Mouse (Mus musculus): ENCODE data around the gene Lrrc2. TPM values are rescaled to one million over a fixed set of nuclear protein-coding genes. Genes with fewer than 3 reads are reported as not detected.

The Lrrc2 gene
- total RNA-seq, 1 experiment from 2014 or later, result 8.9 TPM

DNA sequence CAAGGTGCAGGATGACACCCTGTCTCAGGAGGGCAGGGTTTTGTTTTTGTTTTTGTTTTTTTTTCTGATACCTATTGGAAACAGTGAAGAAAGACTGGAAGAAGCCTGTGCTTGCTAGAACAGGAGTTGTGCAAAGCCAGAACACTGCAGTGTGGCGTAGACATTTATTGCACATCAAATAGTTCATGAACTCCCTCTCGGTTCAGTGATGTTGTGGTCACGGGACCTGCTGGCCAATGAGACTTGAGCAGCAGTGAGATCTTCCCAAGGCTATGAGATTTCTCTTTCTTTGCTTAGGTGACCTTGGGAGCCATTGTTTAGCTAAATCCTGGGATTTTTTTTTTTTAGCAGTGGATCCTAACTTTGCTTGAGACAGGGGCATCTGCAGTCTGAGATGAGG is 36.7 kb downstream of the Lrrc2 start:
- DNase-seq, result no peak

DNA sequence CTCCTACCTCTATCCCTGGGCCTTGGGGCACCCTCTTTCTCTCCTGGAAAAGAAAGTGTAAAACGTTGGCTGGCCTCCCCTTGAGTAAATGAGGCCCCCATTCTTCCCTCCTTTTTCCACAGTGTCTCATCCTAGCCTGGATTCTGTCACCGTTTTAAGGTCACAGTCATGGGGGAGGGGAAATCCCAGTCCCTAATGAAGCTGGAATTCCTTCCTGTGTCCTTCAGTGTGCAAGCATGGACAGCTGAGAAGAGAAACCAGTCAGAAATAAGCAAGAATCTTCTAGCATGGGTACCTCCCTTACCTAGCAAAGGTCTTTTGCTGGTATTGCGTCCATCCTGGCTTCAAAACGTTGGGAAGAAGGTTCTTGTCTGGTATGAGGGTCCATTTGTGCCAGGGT is 37.8 kb downstream of the Lrrc2 start:
- no peak for DNase-seq

DNA sequence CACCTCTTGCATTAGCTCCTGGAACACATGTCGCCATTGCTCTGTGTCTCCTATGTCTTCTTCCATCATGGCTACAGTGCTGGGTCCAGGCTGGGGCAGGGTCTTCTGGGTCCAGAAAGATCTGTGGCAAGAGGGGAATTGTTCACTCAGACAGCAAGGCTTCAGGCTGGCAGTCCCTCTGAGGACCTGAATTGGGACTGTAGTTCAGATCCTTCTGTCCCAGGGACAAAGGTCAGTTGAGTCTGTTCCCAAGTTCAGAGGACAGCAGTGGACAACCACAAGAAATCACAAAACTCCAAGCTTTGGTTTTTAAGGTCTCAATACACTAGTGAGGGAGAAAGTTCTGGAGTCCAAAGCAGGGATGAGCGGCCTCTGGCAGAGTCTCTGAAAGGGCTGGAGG is 38.2 kb downstream of the Lrrc2 start:
- no peak for DNase-seq

- peak; percentile 19 for DNase-seq
These were observed 38.9 kb downstream of the Lrrc2 start, which contains the start of gene Rtp3 for GRCm38 (mm10) chr9:110990204-110990603. Gene Rtp3, minus strand, starts transcription at chr9:110990583.

DNA sequence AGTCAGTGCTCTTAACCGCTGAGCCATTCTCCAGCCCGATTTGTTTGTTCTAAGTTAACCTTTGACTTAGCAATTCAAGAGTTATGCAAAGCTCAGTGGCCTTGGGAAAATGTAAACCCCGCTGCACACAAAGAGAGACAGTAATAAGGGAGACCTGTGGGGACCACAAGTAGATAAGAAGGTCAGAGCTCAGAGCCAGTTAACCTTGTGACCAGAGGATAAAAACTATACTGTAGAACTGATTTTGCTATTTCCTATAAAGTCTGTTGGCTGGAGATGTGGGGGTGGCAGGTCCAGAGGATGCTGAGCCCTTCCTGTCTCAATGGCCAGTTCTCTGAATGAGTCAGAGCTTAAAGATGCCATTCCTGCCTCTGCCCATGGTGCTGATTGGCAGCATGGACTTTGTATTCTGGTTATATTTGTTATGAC is 42.0 kb downstream of the Lrrc2 start:
- DNase-seq, result no peak

DNA sequence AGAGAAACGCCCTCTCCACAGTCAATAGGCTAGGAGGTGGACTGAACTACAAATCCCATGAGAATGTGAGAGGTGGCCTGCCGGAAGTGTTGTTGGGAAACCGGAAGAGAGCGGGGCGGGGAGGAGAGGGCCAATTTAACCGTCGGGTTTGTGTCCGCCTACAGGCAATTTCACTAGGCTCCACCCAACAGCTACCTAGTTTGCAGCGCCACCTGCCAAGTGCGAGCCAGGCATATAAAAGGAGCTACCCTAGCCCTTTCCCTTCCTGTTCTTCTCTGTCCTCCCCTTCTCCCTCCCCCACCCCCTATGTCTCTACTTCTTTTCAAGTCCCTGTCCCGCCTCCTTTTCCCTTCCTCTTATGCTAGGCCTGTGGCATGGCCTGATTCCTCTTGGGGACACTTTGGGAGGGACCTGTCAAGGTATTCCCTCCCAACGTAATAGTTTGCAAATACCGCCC is 43.4 kb downstream of the Lrrc2 start:
- DNase-seq, result peak; percentile 70

GRCm38 (mm10) chr9:110997245-110997644 is 45.9 kb downstream of the Lrrc2 start:
- DNase-seq, result peak; percentile 70

DNA sequence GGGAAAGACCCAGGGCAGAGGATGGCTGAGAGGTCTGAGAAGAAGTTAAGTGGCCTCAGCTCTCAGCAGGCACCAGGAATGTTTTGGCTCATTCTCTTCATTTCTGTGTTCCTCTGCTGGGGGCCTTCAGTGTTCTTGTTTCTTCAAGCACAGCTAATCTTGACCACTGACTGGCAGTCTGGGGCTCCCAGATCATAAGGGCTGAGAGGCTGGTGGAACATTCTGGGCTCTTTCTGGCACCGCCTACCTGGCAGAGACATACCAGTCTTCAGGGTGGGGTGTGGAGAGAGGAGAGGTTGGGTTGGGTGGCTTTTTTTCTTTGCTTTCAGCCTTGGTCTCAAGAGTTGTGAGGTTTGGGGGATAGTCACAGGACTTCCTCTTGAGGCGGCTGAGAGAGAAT is 47.7 kb downstream of the Lrrc2 start:
- no peak for DNase-seq

- no peak for DNase-seq
These were observed 48.5 kb downstream of the Lrrc2 start for GRCm38 (mm10) chr9:110999856-111000255.

GRCm38 (mm10) chr9:111001621-111002020 is 50.3 kb downstream of the Lrrc2 start:
- DNase-seq, result peak; percentile 19

DNA sequence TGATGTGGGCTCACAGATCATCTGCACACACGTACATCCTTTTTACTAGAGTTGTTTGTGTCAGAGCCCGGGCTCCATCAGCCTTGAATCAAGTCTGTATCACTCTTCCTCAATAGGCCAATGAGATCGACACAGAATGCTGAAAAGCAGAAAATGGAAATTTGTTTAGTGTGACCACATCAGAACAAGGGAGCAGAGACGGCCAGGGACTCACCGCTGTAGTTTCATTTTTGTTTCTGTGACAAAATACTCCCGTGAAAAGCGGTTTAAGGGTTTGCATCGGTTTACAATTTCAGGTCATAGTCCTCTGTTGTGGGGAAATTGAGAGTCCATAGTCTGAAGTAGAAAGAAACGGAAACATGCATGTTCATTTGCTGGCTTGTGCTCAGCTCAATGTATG is 51.9 kb downstream of the Lrrc2 start:
- no peak for DNase-seq

- no peak for DNase-seq
These were observed 55.2 kb downstream of the Lrrc2 start for GRCm38 (mm10) chr9:111006544-111006943.

- no peak for DNase-seq
These were observed 58.4 kb downstream of the Lrrc2 start for GRCm38 (mm10) chr9:111009763-111010162.

- peak; percentile 20 for DNase-seq
These were observed 60.2 kb downstream of the Lrrc2 start for GRCm38 (mm10) chr9:111011550-111011949.

DNA sequence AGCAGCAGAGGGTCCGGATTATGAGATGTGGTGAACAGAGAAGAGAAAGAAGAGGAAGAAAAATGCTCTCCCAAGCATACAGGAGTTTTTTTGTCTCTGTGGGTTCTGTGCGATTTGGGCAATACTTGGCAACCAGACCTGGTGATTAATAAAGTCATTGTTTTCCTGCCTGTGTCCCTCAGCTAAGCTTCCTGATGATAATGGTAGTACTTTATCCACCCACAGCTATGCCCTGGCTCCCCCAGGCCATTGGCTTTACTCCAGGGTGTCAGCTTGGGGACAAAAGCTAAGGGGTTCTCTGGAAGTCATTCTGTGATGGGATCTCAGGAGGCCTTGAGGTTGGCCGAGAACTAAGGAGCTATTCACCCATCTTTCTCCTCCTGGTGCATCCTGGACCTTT is 60.7 kb downstream of the Lrrc2 start:
- DNase-seq, result no peak

DNA sequence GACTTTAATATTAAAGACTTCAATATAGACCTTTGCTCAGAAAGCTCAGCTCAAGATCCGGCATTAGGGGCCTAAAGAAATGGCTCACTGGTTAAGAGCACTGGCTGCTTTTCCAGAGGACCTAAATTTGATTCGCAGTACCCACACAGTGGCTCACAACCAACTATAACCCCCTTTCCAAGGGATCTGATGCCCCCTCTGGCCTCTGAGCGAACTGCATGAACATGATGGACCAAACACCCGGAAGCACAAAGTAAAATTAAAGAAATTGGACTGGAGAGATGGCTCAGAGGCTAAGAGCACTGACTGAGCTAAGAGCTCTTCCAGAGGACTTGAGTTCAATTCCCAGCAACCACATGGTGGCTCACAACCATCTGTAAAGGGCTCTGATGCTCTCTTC is 64.3 kb downstream of the Lrrc2 start:
- DNase-seq, result no peak

DNA sequence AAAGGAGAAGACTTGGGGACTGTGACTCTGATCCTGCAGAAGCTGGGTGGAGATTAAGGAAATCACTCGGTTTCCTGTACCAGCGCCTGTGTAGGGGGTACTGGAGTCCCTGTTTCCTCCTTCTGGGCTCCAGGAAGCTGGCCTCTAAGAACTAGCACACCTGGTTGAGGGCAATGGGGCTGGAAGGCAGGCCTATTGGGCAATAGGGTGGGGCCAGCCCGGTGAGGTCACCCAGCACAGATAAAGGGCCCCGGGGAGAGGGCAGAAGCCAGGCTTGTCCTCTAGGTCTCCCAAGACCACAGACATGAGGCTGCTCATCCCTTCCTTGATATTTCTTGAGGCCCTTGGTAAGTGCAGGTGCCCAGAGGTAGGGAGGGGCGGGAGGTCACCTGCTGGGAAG is 67.7 kb downstream of the Lrrc2 start, which contains the start of gene Ltf:
Gene Ltf, plus strand, starts transcription at position 250 of the 400 bp plus-strand sequence.
- DNase-seq, result no peak

DNA sequence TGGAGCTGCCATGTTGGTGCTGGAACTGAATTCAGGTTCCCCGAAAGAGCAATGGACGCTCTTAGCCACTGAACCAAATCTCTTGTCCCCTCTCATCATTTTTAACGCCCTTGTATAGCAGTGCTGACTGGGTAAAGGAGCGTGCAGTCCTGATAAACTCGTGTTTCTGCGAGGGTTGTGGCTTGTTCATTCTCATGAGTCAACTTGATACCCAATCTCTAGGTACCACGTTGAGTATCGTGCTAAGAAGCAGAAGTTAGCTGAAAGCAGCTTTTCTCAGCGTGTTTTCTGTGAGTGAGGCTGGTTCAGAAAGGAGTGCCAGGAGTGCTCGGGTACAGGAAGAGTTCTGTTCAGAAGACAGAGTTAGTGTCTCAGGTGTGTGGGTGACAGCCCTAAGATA is 75.4 kb downstream of the Lrrc2 start:
- DNase-seq, result no peak

Small RNAs within 50 kb of the gene (microRNA-seq; reads per million reads assigned to microRNA genes)
- 0 reads per million in 2 experiments for gene Gm24269

Other genes starting within 250 kb of the Lrrc2 start
- gene Myl3, start 209.7 kb upstream of the Lrrc2 start, total RNA-seq (2021), result 1.2 TPM in 1 of 2 replicates, not detected in the other
- gene Pth1r, start 204.4 kb upstream of the Lrrc2 start, total RNA-seq (2021), result 8.0 and 9.7 TPM in 2 replicates
- gene Prss42, start 153.4 kb upstream of the Lrrc2 start, total RNA-seq (2021), result not detected in 2 replicates
- not detected in 2 replicates for gene Prss44, start 137.6 kb upstream of the Lrrc2 start, total RNA-seq (2021)
- gene Prss43, start 124.9 kb upstream of the Lrrc2 start, total RNA-seq (2021), result not detected in 2 replicates
- gene Prss45, start 117.0 kb upstream of the Lrrc2 start, total RNA-seq (2021), result not detected in 2 replicates
- not detected in 2 replicates for gene Prss46, start 107.0 kb upstream of the Lrrc2 start, total RNA-seq (2021)
- gene Prss50, start 93.6 kb upstream of the Lrrc2 start, total RNA-seq (2021), result not detected in 2 replicates
- 19.7 and 22.1 TPM in 2 replicates for gene Als2cl, start 71.7 kb upstream of the Lrrc2 start, total RNA-seq (2021)
- 2.0 and 2.3 TPM in 2 replicates for gene Tmie, start 71.4 kb upstream of the Lrrc2 start, total RNA-seq (2021)
- not detected in 2 replicates for gene Fam240a, start 34.7 kb upstream of the Lrrc2 start, total RNA-seq (2021)
- gene Tdgf1, start 5.4 kb upstream of the Lrrc2 start, total RNA-seq (2021), result not detected in 2 replicates
- gene Rtp3, start 39.0 kb downstream of the Lrrc2 start, total RNA-seq (2021), result 3.0 and 4.8 TPM in 2 replicates
- gene Ltf, start 67.7 kb downstream of the Lrrc2 start, total RNA-seq (2021), result 0.49 and 2.4 TPM in 2 replicates
- 4.2 and 4.5 TPM in 2 replicates for gene Ccrl2, start 106.0 kb downstream of the Lrrc2 start, total RNA-seq (2021)
- 61.9 and 65.4 TPM in 2 replicates for gene Lrrfip2, start 166.0 kb downstream of the Lrrc2 start, total RNA-seq (2021)

Measured in adrenal gland, postnatal 25 days (tissue).